Mouse (Mus musculus): Measurements from ENCODE around the gene Rpl10a. TPM values are rescaled to one million over a fixed set of nuclear protein-coding genes. Genes with fewer than 3 reads are reported as not detected.

The Rpl10a gene
- polyA plus RNA-seq, 1 experiment from 2014 or later = 367 TPM

DNA sequence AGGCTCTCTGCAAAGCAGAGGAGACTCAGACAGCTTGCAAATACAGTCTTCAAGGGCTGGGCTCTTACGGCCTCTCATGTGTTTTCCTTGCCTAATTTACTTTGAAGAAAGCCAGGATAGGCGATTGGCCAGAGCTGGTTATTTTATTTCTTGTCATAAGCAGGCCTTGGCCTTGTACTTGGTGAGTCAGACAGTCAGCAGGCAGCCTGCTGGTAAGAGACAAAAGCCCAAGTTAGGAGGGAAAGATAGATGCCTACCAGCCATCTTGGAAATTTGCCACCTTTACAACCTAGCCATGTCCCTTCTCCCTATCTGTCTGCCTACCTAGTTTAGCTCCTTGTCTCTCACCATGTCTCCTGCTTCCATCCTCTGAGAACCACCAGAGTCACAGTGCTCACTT, 43.0 kb downstream of the Rpl10a start:
- Histone ChIP-seq H3K27me3 (ENCODE audit: control insufficient read depth, insufficient read depth, low read length) (peaks cover 10% of the 10 kb centered on the region), H3K4me2 (ENCODE audit: low read depth, low read length) (no peak overlapping the region), H3K4me1 (ENCODE audit: control insufficient read depth, insufficient read depth, low read length) (no peaks in the 10 kb centered on the region), H3K36me3 (ENCODE audit: control insufficient read depth, insufficient read depth, low read length) (no peaks in the 10 kb centered on the region), H3K9ac (replicated peaks; ENCODE audit: low read depth, low read length) (no peak overlapping the region), H3K9me3 (ENCODE audit: control insufficient read depth, low read length) (no peaks in the 10 kb centered on the region), H3K27ac (ENCODE audit: low read depth, low read length) (no peak overlapping the region), H3K4me3 (ENCODE audit: low read depth, low read length) (no peak overlapping the region)
- no peak for ATAC-seq (ENCODE audit: low read depth)
- 85% methylated on average over 2 of the region's 2 CpGs for WGBS

DNA sequence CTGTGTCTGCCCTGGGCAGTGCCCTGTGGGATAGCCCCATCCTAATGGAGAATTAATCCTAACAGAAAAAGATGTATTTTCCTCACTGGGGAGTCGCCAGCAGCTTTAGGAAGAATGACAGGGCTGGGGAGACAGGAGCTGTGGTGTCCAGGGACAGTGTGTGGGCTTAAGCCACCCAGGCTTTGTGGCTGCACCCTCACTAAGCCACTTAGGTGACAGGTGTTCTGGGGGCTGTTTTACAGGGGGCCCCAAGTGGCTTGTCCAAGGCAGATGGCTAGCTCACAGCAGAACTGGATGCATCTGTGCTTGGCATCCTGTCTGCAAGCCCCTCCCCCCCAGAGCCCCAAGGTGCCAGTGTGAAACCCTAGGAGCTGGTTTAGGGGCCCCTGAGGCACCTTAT, 43.7 kb downstream of the Rpl10a start:
- Histone ChIP-seq H3K4me2 (ENCODE audit: low read depth, low read length) (no peak overlapping the region), H3K27ac (ENCODE audit: low read depth, low read length) (no peak overlapping the region), H3K27me3 (ENCODE audit: control insufficient read depth, insufficient read depth, low read length) (peaks cover 10% of the 10 kb centered on the region), H3K36me3 (ENCODE audit: control insufficient read depth, insufficient read depth, low read length) (no peaks in the 10 kb centered on the region), H3K4me1 (ENCODE audit: control insufficient read depth, insufficient read depth, low read length) (no peaks in the 10 kb centered on the region), H3K9ac (replicated peaks; ENCODE audit: low read depth, low read length) (no peak overlapping the region), H3K4me3 (ENCODE audit: low read depth, low read length) (no peak overlapping the region), H3K9me3 (ENCODE audit: control insufficient read depth, low read length) (no peaks in the 10 kb centered on the region)
- no peak for ATAC-seq (ENCODE audit: low read depth)
- WGBS = 76% methylated on average over 1 of the region's 1 CpGs

DNA sequence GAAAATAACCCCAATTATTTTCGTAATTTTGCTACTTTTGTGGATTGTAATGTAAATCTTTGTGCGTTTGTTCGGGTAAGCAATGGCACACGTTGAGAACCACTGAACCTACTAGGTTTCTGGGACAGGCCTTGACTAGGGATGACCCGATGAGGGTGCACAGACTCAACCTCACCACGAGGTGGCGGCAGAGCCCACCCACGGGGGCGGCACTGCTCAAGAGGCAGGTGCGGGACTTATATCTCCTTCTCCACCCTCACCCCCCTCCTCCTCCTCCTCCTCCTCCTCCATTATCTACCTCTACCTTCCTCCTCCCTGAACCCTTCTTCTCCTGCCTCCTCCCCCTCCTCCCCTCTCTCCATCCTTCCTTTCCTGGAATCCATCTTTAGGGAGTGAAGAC, 45.5 kb downstream of the Rpl10a start:
- Histone ChIP-seq H3K4me2 (ENCODE audit: low read depth, low read length) (no peak overlapping the region), H3K27ac (ENCODE audit: low read depth, low read length) (no peak overlapping the region), H3K9ac (replicated peaks; ENCODE audit: low read depth, low read length) (no peak overlapping the region), H3K9me3 (ENCODE audit: control insufficient read depth, low read length) (no peaks in the 10 kb centered on the region), H3K27me3 (ENCODE audit: control insufficient read depth, insufficient read depth, low read length) (peaks cover 10% of the 10 kb centered on the region), H3K4me1 (ENCODE audit: control insufficient read depth, insufficient read depth, low read length) (no peaks in the 10 kb centered on the region), H3K36me3 (ENCODE audit: control insufficient read depth, insufficient read depth, low read length) (no peaks in the 10 kb centered on the region), H3K4me3 (ENCODE audit: low read depth, low read length) (no peak overlapping the region)
- ATAC-seq (ENCODE audit: low read depth) = no peak
- 16% methylated on average over 10 of the region's 10 CpGs for WGBS

DNA sequence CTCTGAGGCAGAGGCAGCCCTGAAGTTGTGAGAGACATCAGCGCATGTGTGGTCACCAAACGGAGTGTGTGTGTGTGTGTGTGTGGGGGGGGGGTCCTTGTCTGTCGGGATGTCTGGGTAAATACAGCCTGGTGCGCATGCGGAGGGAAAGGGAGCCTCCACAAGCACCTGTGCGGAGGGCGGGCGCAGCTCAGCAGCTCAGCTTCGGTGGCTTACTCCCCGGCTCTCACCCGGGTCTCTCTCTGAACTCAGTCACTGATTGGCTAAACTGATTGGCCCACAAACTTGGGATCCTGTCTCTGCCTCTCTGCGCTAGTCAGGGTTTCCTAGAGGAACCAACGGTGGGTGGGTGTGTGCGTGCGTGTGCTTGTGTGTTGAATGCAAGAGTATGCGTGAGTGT, 46.2 kb downstream of the Rpl10a start:
- no peak overlapping the region for H3K4me3 ChIP-seq (ENCODE audit: low read depth, low read length)
- no peaks in the 10 kb centered on the region for H3K4me1 ChIP-seq (ENCODE audit: control insufficient read depth, insufficient read depth, low read length)
- ATAC-seq (ENCODE audit: low read depth) = no peak
- no peaks in the 10 kb centered on the region for H3K9me3 ChIP-seq (ENCODE audit: control insufficient read depth, low read length)
- no peak overlapping the region for H3K27ac ChIP-seq (ENCODE audit: low read depth, low read length)
- H3K27me3 ChIP-seq (ENCODE audit: control insufficient read depth, insufficient read depth, low read length) = peaks cover 10% of the 10 kb centered on the region
- H3K9ac ChIP-seq (replicated peaks; ENCODE audit: low read depth, low read length) = no peak overlapping the region
- no peak overlapping the region for H3K4me2 ChIP-seq (ENCODE audit: low read depth, low read length)
- no peaks in the 10 kb centered on the region for H3K36me3 ChIP-seq (ENCODE audit: control insufficient read depth, insufficient read depth, low read length)
- 14% methylated on average over 16 of the region's 16 CpGs for WGBS

DNA sequence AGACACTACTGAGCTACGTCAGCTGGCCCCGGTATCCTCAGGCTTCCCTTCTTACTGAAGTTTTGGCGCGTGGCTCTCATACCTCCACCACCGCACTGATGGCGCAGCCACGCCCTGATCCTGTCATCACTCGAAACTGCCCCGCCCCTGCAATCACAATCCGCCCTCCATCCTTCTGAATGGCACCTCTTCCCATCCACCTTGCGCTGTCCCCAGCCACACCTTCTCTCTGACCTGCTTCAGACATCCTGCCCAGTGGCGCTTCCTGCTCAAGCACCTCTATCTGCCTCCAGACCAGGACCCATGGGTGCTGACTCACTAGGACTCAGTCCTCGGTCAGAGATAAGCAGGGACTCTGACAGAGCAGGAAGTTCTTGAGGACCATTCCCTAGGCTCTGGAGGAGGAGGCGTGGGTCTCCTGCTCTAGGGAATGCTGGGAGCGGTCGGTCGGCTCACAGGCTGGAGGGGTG, 47.4 kb downstream of the Rpl10a start:
- WGBS = 7% methylated on average over 17 of the region's 17 CpGs
- Histone ChIP-seq H3K4me3 (ENCODE audit: low read depth, low read length) (no peak overlapping the region), H3K36me3 (ENCODE audit: control insufficient read depth, insufficient read depth, low read length) (no peaks in the 10 kb centered on the region), H3K27me3 (ENCODE audit: control insufficient read depth, insufficient read depth, low read length) (peaks cover 10% of the 10 kb centered on the region), H3K9me3 (ENCODE audit: control insufficient read depth, low read length) (no peaks in the 10 kb centered on the region), H3K4me1 (ENCODE audit: control insufficient read depth, insufficient read depth, low read length) (no peaks in the 10 kb centered on the region), H3K4me2 (ENCODE audit: low read depth, low read length) (no peak overlapping the region), H3K27ac (ENCODE audit: low read depth, low read length) (no peak overlapping the region), H3K9ac (replicated peaks; ENCODE audit: low read depth, low read length) (no peak overlapping the region)
- no peak for ATAC-seq (ENCODE audit: low read depth)

DNA sequence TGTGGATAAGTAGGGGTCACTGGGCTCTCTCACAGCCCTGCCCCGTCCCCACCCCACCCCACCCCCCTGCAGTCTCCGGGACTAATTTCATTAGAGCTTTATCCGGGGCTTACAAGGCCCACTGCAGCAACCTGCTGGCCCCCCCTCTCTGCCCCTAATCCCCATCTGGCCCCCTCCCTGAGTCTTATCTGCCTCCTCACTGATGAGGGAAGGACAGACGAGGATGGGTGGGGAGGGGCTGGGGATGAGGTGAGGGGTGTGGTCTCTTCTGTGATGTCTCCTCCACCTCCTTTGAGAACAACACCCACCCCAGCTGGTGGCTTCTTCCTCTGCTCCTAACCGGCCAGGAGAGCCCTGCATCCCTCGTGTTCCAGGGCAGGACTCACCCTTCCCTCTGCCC, 52.0 kb downstream of the Rpl10a start:
- no peaks in the 10 kb centered on the region for H3K36me3 ChIP-seq (ENCODE audit: control insufficient read depth, insufficient read depth, low read length)
- H3K4me1 ChIP-seq (ENCODE audit: control insufficient read depth, insufficient read depth, low read length) = no peaks in the 10 kb centered on the region
- peaks cover 6% of the 10 kb centered on the region; the same call in 1 of the 2 replicates for H3K27me3 ChIP-seq (ENCODE audit: control insufficient read depth, insufficient read depth, low read length)
- no peak overlapping the region for H3K4me3 ChIP-seq (ENCODE audit: low read depth, low read length)
- no peak for ATAC-seq (ENCODE audit: low read depth)
- no peak overlapping the region for H3K4me2 ChIP-seq (ENCODE audit: low read depth, low read length)
- H3K27ac ChIP-seq (ENCODE audit: low read depth, low read length) = no peak overlapping the region
- 12% methylated on average over 6 of the region's 6 CpGs for WGBS
- H3K9ac ChIP-seq (replicated peaks; ENCODE audit: low read depth, low read length) = no peak overlapping the region
- no peaks in the 10 kb centered on the region for H3K9me3 ChIP-seq (ENCODE audit: control insufficient read depth, low read length)

Other genes starting within 250 kb of the Rpl10a start
- gene Tcp11, start 247.8 kb upstream of the Rpl10a start, polyA plus RNA-seq (2014; fragmentation: Nextera tagmentation; extraction: Ambion mirVana) = 0.79 and 1.7 TPM in 2 replicates
- gene Scube3, start 186.3 kb upstream of the Rpl10a start, polyA plus RNA-seq (2014; fragmentation: Nextera tagmentation; extraction: Ambion mirVana) = 4.7 and 6.3 TPM in 2 replicates
- gene Zfp523, start 151.3 kb upstream of the Rpl10a start, polyA plus RNA-seq (2014; fragmentation: Nextera tagmentation; extraction: Ambion mirVana) = 37.6 and 46.1 TPM in 2 replicates
- gene Def6, start 120.7 kb upstream of the Rpl10a start, polyA plus RNA-seq (2014; fragmentation: Nextera tagmentation; extraction: Ambion mirVana) = 4.0 and 5.0 TPM in 2 replicates
- gene Ppard, start 95.8 kb upstream of the Rpl10a start, polyA plus RNA-seq (2014; fragmentation: Nextera tagmentation; extraction: Ambion mirVana) = 1.3 and 2.0 TPM in 2 replicates
- 22.7 and 23.5 TPM in 2 replicates for gene Fance, start 15.0 kb upstream of the Rpl10a start, polyA plus RNA-seq (2014; fragmentation: Nextera tagmentation; extraction: Ambion mirVana)
- 1.2 and 1.6 TPM in 2 replicates for gene Tead3, start 22.3 kb downstream of the Rpl10a start, polyA plus RNA-seq (2014; fragmentation: Nextera tagmentation; extraction: Ambion mirVana)
- 0.66 and 0.89 TPM in 2 replicates for gene Tulp1, start 36.8 kb downstream of the Rpl10a start, polyA plus RNA-seq (2014; fragmentation: Nextera tagmentation; extraction: Ambion mirVana)
- gene Fkbp5, start 189.1 kb downstream of the Rpl10a start, polyA plus RNA-seq (2014; fragmentation: Nextera tagmentation; extraction: Ambion mirVana) = 9.9 and 11.1 TPM in 2 replicates
- not detected in 2 replicates for gene Armc12, start 202.3 kb downstream of the Rpl10a start, polyA plus RNA-seq (2014; fragmentation: Nextera tagmentation; extraction: Ambion mirVana)
- gene Clpsl2, start 220.9 kb downstream of the Rpl10a start, polyA plus RNA-seq (2014; fragmentation: Nextera tagmentation; extraction: Ambion mirVana) = not detected in 2 replicates
- gene Clps, start 232.3 kb downstream of the Rpl10a start, polyA plus RNA-seq (2014; fragmentation: Nextera tagmentation; extraction: Ambion mirVana) = not detected in 2 replicates
- gene Lhfpl5, start 247.2 kb downstream of the Rpl10a start, polyA plus RNA-seq (2014; fragmentation: Nextera tagmentation; extraction: Ambion mirVana) = 12.7 and 18.1 TPM in 2 replicates

All from neural tube, embryonic 14.5 days (tissue).